Mouse (Mus musculus): Measurements from ENCODE around the gene Pip5k1c.

- no peak for TF ChIP-seq CTCF (IDR thresholded peaks at IDR 0.05; ENCODE audit: low read depth)
- TF ChIP-seq EP300 (optimal IDR thresholded peaks at IDR 0.05), result no peak
Measured at GRCm38 (mm10) chr10:81330007-81330406, 37.2 kb downstream of the Pip5k1c start.

Data from stomach, postnatal 0 days (tissue).